Mouse (Mus musculus): Measurements from ENCODE around the gene Nhlrc1.

DNA sequence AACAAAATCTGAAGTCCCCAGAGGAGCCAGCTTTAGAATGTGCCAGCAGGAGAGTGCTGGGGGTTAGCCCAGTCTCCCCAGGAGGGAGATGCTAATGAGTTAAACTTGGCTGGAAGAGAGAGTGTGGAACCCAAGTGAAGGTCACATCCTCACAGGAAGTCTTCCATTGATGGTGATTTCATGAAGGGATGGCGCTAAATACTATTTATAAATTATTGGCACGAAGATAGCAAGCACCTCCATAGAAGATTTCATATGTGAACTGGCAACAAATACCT lies 21.4 kb downstream of the Nhlrc1 start:
- TF ChIP-seq CTCF (IDR thresholded peaks at IDR 0.05; ENCODE audit: borderline replicate concordance, insufficient read depth, low read length) (no peak), POLR2A (IDR thresholded peaks at IDR 0.05; ENCODE audit: low read depth, low read length) (no peak)
